Mouse (Mus musculus) limb, embryonic 11.5 days (tissue): ENCODE data around the gene Phactr1. TPM values are rescaled to one million over a fixed set of nuclear protein-coding genes. Genes with fewer than 3 reads are reported as not detected.
A peak's percentile ranks its signal among the peaks of the same experiment; 100 is the strongest.

Experiments used
- ATAC-seq: fragments of 200-750 bp; cut with Nextera tagmentation; 2 replicates; pipeline ENCODE4 v1.8.0; 2017; ENCODE audit warnings: low read depth; ENCODE audit not compliant: insufficient number of reproducible peaks, low FRiP score, low TSS enrichment
- DNase-seq: peaks from one replicate; pipeline ENCODE4 v3.0.0-alpha.2; 2015; ENCODE audit warnings: low spot score
- H3K27ac ChIP-seq: fragments of 300-500 bp; sonication (generic); replicated peaks from 2 replicates; pipeline ENCODE4 v1.5.1; 2014; ENCODE audit warnings: low read depth, mild to moderate bottlenecking, low read length
- H3K27me3 ChIP-seq: fragments of 300-500 bp; sonication (generic); 2 replicates; pipeline ENCODE4 v1.6.1; 2014; ENCODE audit warnings: mild to moderate bottlenecking, low read length, mixed read lengths; ENCODE audit not compliant: control insufficient read depth, insufficient read depth
- H3K36me3 ChIP-seq: fragments of 300-500 bp; sonication (generic); 2 replicates; pipeline ENCODE4 v1.6.1; 2014; ENCODE audit warnings: mild to moderate bottlenecking, low read length, moderate library complexity, mixed read lengths; ENCODE audit not compliant: control insufficient read depth, insufficient read depth
- H3K4me1 ChIP-seq: fragments of 300-500 bp; sonication (generic); 2 replicates; pipeline ENCODE4 v1.6.1; 2014; ENCODE audit warnings: low read length, mixed read lengths; ENCODE audit not compliant: control insufficient read depth, insufficient read depth
- H3K4me2 ChIP-seq: fragments of 300-500 bp; sonication (generic); 2 replicates; pipeline ENCODE4 v1.6.1; 2014; ENCODE audit warnings: low read depth, mild to moderate bottlenecking, moderate library complexity; ENCODE audit not compliant: severe bottlenecking
- H3K4me3 ChIP-seq: fragments of 300-500 bp; sonication (generic); 2 replicates; pipeline ENCODE4 v1.5.1; 2014; ENCODE audit warnings: low read depth, low read length
- H3K9ac ChIP-seq: fragments of 300-500 bp; sonication (generic); 2 replicates; pipeline ENCODE4 v1.6.1; 2014; ENCODE audit warnings: mild to moderate bottlenecking, low read length
- H3K9me3 ChIP-seq: fragments of 300-500 bp; sonication (generic); 2 replicates; pipeline ENCODE4 v1.6.1; 2016; ENCODE audit warnings: low read length; ENCODE audit not compliant: control insufficient read depth
- WGBS: fragments of 180-500 bp; shearing (Covaris S2); extraction: QIAGEN DNeasy Blood & Tissue Kit; methylation state at CpG from one replicate; pipeline ENCODE4 v1.1.7; 2014; 5-methylcytosine and 5-hydroxymethylcytosine counted together
- polyA plus RNA-seq: library from polyadenylated mRNA; unstranded; fragments of >200 nt; fragmentation: Nextera tagmentation; extraction: Ambion mirVana; gene quantifications from 2 replicates; pipeline ENCODE4 v1.2.1, GENCODE M21; 2014

The Phactr1 gene
- polyA plus RNA-seq, 1 experiment from 2014 or later, result 5.4 TPM

DNA sequence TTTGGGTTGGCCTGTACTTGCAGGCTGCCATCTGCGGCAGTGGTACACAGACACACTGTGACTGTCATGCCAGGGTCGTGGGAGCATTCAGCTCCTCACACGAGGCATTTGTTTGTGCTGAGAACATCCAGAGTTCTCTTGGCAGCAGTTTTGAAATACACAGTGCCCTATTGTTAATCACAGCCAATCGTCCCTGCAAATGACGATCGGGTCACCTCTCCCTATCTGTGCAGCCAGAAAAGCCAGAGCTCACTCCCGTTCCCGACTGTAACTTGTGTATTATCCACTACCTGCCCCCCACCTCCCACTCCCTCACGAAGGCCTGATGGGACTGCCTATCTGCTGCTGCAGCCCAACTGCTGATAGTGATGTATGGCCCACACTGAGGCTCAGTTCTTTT is 140.1 kb downstream of the Phactr1 start:
- 82% methylated on average over 9 of the region's 9 CpGs for WGBS
- no peaks in the 10 kb centered on the region for H3K9me3 ChIP-seq
- H3K27me3 ChIP-seq, result no peaks in the 10 kb centered on the region
- no peak overlapping the region for H3K9ac ChIP-seq
- no peak overlapping the region for H3K4me2 ChIP-seq
- H3K4me3 ChIP-seq, result no peak overlapping the region
- no peaks in the 10 kb centered on the region for H3K4me1 ChIP-seq
- no peak for ATAC-seq
- no peak for DNase-seq
- no peaks in the 10 kb centered on the region for H3K36me3 ChIP-seq
- no peak overlapping the region for H3K27ac ChIP-seq

GRCm38 (mm10) chr13:42821426-42822106 is 141.1 kb downstream of the Phactr1 start:
- no peaks in the 10 kb centered on the region for H3K27me3 ChIP-seq
- ATAC-seq (no peak), DNase-seq (no peak)
- H3K4me1 ChIP-seq, result no peaks in the 10 kb centered on the region
- H3K36me3 ChIP-seq, result no peaks in the 10 kb centered on the region
- H3K27ac ChIP-seq, result no peak overlapping the region
- no peak overlapping the region for H3K4me2 ChIP-seq
- H3K9me3 ChIP-seq, result no peaks in the 10 kb centered on the region
- H3K9ac ChIP-seq, result no peak overlapping the region
- 84% methylated on average over 15 of the region's 15 CpGs for WGBS
- no peak overlapping the region for H3K4me3 ChIP-seq

- no peak for ATAC-seq
- peak; percentile 95 for DNase-seq
These were observed 142.1 kb downstream of the Phactr1 start for GRCm38 (mm10) chr13:42822545-42822944.

GRCm38 (mm10) chr13:42823875-42824274 is 143.5 kb downstream of the Phactr1 start:
- H3K4me3 ChIP-seq, result no peak overlapping the region
- no peak overlapping the region for H3K9ac ChIP-seq
- H3K4me1 ChIP-seq, result no peaks in the 10 kb centered on the region
- H3K27me3 ChIP-seq, result no peaks in the 10 kb centered on the region
- ATAC-seq (no peak), DNase-seq (no peak)
- WGBS, result 96% methylated on average over 7 of the region's 7 CpGs
- H3K36me3 ChIP-seq, result no peaks in the 10 kb centered on the region
- H3K27ac ChIP-seq, result no peak overlapping the region
- H3K4me2 ChIP-seq, result no peak overlapping the region
- H3K9me3 ChIP-seq, result no peaks in the 10 kb centered on the region

More at GRCm38 (mm10) chr13:42822545-42822944, 142.1 kb downstream of the Phactr1 start:
- H3K4me1 ChIP-seq, result no peaks in the 10 kb centered on the region
- H3K27me3 ChIP-seq, result no peaks in the 10 kb centered on the region
- H3K4me3 ChIP-seq, result no peak overlapping the region
- H3K9me3 ChIP-seq, result no peaks in the 10 kb centered on the region
- H3K27ac ChIP-seq, result no peak overlapping the region
- H3K4me2 ChIP-seq, result no peak overlapping the region
- H3K36me3 ChIP-seq, result no peaks in the 10 kb centered on the region
- H3K9ac ChIP-seq, result no peak overlapping the region
- WGBS, result 18% methylated on average over 10 of the region's 10 CpGs

DNA sequence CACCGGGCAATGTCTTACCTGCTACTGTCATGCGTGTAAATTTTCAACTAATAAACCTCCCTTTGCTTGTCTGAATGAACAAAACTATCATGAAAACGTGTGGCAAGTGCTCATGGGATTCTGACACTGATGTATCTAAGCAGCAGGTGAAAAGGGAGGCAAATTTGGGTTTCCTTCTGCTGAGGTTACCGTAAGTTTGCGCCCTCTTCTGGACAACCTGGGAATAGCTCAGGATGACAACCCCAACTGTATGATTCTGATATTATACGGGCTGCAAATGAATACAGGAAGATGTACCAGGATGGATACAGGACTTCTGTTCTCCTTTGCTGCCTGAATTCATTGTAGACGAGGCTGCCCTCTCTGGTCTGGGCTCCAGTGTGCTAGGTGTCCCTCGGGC is 146.2 kb downstream of the Phactr1 start:
- H3K27ac ChIP-seq, result no peak overlapping the region
- no peaks in the 10 kb centered on the region for H3K9me3 ChIP-seq
- H3K4me1 ChIP-seq, result no peaks in the 10 kb centered on the region
- no peak overlapping the region for H3K4me3 ChIP-seq
- DNase-seq, result peak; percentile 58
- WGBS, result 59% methylated on average over 8 of the region's 8 CpGs
- no peak for ATAC-seq
- H3K27me3 ChIP-seq, result no peaks in the 10 kb centered on the region
- no peak overlapping the region for H3K4me2 ChIP-seq
- no peak overlapping the region for H3K9ac ChIP-seq
- no peaks in the 10 kb centered on the region for H3K36me3 ChIP-seq

- Histone ChIP-seq H3K4me3 (no peak overlapping the region), H3K9ac (no peak overlapping the region), H3K9me3 (no peaks in the 10 kb centered on the region), H3K4me1 (no peaks in the 10 kb centered on the region), H3K27ac (no peak overlapping the region), H3K36me3 (no peaks in the 10 kb centered on the region), H3K27me3 (no peaks in the 10 kb centered on the region), H3K4me2 (no peak overlapping the region)
- ATAC-seq, result no peak
- 64% methylated on average over 9 of the region's 9 CpGs for WGBS
- no peak for DNase-seq
These were observed 148.6 kb downstream of the Phactr1 start for GRCm38 (mm10) chr13:42828978-42829377.

GRCm38 (mm10) chr13:42835441-42835840 is 155.0 kb downstream of the Phactr1 start:
- no peak overlapping the region for H3K4me2 ChIP-seq
- H3K36me3 ChIP-seq, result no peaks in the 10 kb centered on the region
- H3K9me3 ChIP-seq, result no peaks in the 10 kb centered on the region
- no peaks in the 10 kb centered on the region for H3K4me1 ChIP-seq
- H3K27ac ChIP-seq, result no peak overlapping the region
- no peak overlapping the region for H3K4me3 ChIP-seq
- WGBS, result 55% methylated on average over 2 of the region's 2 CpGs
- no peaks in the 10 kb centered on the region for H3K27me3 ChIP-seq
- ATAC-seq (no peak), DNase-seq (no peak)
- H3K9ac ChIP-seq, result no peak overlapping the region

- H3K4me3 ChIP-seq, result no peak overlapping the region
- no peaks in the 10 kb centered on the region for H3K36me3 ChIP-seq
- WGBS, result 83% methylated on average over 2 of the region's 2 CpGs
- no peaks in the 10 kb centered on the region for H3K9me3 ChIP-seq
- H3K27me3 ChIP-seq, result no peaks in the 10 kb centered on the region
- no peak overlapping the region for H3K9ac ChIP-seq
- ATAC-seq (no peak), DNase-seq (no peak)
- H3K4me2 ChIP-seq, result no peak overlapping the region
- H3K4me1 ChIP-seq, result no peaks in the 10 kb centered on the region
- no peak overlapping the region for H3K27ac ChIP-seq
These were observed 158.9 kb downstream of the Phactr1 start for GRCm38 (mm10) chr13:42839358-42839757.

DNA sequence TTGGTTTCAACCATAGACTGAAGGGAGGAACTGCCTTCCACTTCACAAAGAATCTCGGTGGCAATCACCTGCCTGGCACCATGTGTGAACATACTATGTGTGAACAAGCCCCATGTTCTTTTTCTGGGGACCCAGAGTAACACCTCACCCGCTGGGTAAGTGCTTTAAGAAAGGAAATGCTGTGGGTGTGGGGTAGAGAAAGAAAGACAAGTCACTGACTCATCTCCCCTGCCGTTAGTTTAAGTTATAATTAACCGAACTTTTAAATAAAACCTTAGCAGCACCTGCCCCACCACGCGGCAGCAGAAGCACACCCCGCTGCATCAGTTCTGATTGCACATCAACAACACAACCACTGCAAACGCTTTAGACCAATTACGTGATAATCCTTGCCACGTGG is 171.7 kb downstream of the Phactr1 start:
- no peak overlapping the region for H3K4me2 ChIP-seq
- H3K4me1 ChIP-seq, result no peaks in the 10 kb centered on the region
- H3K27ac ChIP-seq, result no peak overlapping the region
- no peaks in the 10 kb centered on the region for H3K9me3 ChIP-seq
- 66% methylated on average over 10 of the region's 10 CpGs for WGBS
- no peak overlapping the region for H3K9ac ChIP-seq
- no peaks in the 10 kb centered on the region for H3K36me3 ChIP-seq
- DNase-seq (no peak), ATAC-seq (no peak)
- H3K27me3 ChIP-seq, result no peaks in the 10 kb centered on the region
- H3K4me3 ChIP-seq, result no peak overlapping the region
